Mouse (Mus musculus) gastrocnemius, postnatal 25 days (tissue): ENCODE data around the gene Cep78. TPM values are rescaled to one million over a fixed set of nuclear protein-coding genes. Genes with fewer than 3 reads are reported as not detected.

Source experiments
- DNase-seq: peaks from one replicate; pipeline ENCODE4 v3.0.0; 2022
- total RNA-seq, 2 experiments: library from RNA; stranded (reverse); gene quantifications; 1 replicate in 1 of 2; 2 replicates in 1 of 2; pipeline ENCODE4 v1.2.3; 2021

Gene Cep78
- total RNA-seq, 2 experiments from 2014 or later, result 1.9 to 2.5 TPM

- no peak for DNase-seq
These were observed 11.4 kb downstream of the Cep78 start for GRCm38 (mm10) chr19:15973365-15973764.

DNA sequence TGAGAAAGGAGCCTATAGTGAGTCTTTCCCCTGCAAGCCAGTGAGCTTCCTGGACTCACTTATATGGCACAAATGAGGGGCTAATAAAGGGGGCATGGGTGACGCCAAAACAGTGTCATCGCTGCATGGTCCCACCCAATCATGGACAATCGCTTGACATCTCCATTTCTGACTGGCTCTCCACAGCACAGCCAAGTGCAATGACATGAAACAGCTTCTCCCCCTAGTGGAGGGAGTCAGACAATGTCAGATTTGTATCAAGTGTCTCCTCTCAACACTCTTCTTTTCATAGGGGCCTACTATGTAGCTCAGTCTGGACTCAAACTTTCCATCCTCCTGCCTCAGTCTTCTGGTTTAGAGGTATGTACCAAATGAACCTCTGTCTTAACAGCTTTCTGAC, 19.7 kb downstream of the Cep78 start:
- no peak for DNase-seq

- no peak for DNase-seq
These were observed 20.3 kb downstream of the Cep78 start for GRCm38 (mm10) chr19:15964533-15964932.

- no peak for DNase-seq
These were observed 21.6 kb downstream of the Cep78 start for GRCm38 (mm10) chr19:15963011-15963695.

- DNase-seq, result no peak
These were observed 22.5 kb downstream of the Cep78 start for GRCm38 (mm10) chr19:15962313-15962712.

GRCm38 (mm10) chr19:15950225-15950624, 34.6 kb downstream of the Cep78 start:
- no peak for DNase-seq

- no peak for DNase-seq
These were observed 35.9 kb downstream of the Cep78 start for GRCm38 (mm10) chr19:15948867-15949266.

- DNase-seq, result no peak
These were observed 36.4 kb downstream of the Cep78 start for GRCm38 (mm10) chr19:15948426-15948825.

DNA sequence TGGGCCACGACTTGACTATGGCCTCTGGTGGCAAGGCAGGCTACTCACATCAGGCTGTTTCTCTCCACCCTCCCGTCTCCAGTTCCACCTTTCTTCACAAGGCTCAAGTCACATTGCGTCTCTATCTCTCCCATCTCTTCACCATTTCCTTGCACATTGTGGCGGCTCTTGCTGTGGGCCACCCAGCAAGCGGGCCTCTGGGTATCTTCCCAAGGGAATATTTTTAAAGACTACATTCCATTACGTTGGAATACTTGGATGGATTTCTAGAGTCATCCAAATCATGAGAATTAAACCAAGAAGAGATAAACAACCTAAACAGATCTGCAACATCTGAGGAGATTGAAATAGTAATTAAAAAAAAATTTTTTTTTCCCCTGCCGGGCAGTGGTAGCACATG, 37.6 kb downstream of the Cep78 start, which contains the start of gene Psat1:
Psat1 (minus strand) TSS at position 101 of the 400 bp plus-strand sequence.
- no peak for DNase-seq

GRCm38 (mm10) chr19:15946663-15947062, 38.1 kb downstream of the Cep78 start:
- no peak for DNase-seq

DNA sequence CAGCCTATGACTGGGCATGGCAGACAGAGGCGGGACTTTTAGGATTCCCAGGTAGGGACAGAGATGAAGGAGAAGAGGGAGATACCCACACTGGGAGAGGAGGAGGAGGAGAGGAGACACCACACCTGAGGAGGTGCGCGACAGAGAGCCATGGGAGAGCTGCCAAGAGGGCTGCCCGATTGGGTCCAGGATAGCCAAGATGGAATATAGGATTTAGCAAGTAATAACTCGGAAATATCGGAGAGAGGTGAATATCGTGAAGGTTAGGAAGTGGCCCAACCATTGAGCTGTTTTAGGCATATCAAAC, 41.7 kb downstream of the Cep78 start:
- no peak for DNase-seq

DNA sequence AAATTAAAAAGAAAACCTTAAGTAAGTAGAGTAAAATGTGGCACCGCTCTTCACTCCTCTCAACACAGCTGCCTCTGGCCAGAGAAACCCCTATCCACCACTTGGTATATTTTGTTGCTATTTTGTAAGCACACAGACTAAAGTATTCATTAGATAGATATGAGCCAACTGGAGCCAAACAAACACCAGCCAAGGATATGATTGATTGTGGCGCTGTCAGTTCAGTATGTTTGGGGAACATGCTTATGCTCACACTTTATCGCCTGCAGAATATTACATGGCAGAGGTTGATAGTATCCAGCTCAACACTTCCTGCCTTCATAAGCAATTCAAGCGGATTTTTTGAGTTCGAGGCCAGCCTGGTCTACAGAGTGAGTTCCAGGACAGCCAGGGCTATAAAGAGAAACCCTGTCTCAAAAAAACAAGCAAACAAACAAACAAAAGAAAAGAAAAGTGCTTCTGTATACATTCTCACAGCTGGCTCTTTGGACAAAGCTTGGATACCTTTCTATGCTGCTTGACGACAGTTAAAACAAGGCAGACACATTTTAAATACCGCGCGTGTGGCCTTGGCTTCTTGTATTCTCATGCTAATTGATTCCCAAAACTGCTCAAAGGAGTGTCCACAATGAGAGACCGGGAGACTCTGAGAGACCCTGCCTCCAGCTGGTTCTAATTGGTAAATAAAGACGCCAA, 42.2 kb downstream of the Cep78 start:
- DNase-seq, result no peak

DNA sequence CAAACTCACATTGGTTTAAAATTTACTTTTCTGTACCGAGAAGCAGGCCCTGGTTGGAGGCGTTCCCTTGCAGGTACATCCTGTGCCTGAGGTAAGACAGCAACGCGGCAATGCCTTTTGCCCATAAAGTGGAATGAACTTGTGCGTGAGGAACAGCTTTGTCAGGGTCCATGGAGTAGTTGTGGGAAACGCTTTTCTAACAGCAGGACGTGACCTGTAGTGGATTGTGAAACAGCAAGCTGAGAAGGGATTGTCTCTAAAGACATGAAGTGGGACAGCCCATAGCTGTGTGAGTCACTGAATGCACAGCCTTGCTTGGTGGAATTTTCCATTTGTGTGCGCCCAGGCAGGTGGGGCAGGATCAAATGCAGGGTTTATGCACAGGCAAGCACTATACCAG, 43.4 kb downstream of the Cep78 start:
- DNase-seq, result no peak

- peak; percentile 48 for DNase-seq
These were observed 59.1 kb downstream of the Cep78 start for GRCm38 (mm10) chr19:15925719-15926045.

GRCm38 (mm10) chr19:15924866-15925718, 59.7 kb downstream of the Cep78 start:
- DNase-seq, result peak; percentile 86

GRCm38 (mm10) chr19:15924181-15924865, 60.5 kb downstream of the Cep78 start:
- DNase-seq, result peak; percentile 59

GRCm38 (mm10) chr19:15923426-15923825, 61.4 kb downstream of the Cep78 start:
- DNase-seq, result peak; percentile 11

DNA sequence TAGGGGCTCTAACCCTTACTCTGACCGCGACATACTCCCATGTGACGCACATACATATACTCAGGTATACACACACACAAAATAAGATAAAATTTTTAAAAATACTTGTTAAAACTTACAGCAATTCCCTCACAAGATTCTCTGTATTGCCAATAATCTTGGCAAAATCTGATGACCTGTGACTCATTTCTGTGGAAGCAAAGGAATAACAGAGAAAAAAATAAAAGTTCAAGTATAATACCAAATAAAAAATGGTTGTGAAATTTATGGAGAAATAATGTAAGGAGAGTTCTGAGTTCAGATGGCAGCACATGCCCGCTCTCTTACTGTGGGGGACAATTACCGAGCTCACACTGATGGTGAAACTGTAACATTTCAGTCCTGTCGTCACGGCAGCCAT, 65.5 kb downstream of the Cep78 start:
- DNase-seq, result no peak

DNA sequence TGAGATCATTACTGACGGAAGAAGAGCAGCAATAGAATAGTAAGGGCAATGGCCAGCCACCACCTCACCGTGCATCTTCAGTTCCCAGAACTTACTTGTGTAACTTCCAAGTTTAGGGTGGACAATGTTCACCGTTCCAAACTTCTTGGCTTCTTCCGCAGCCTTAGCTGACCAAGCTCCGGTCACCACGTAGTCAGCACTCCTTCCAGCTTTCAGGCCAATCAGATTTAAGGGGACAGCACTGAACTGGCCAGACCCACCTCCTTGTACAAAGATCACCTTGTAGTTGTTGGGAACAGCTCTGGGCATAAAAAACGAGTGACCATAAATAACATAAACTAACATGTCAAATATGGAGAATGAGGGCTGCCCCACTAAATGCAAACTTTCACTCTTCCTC, 66.7 kb downstream of the Cep78 start:
- DNase-seq, result no peak

- no peak for DNase-seq
These were observed 71.4 kb downstream of the Cep78 start for GRCm38 (mm10) chr19:15913249-15913997.

DNA sequence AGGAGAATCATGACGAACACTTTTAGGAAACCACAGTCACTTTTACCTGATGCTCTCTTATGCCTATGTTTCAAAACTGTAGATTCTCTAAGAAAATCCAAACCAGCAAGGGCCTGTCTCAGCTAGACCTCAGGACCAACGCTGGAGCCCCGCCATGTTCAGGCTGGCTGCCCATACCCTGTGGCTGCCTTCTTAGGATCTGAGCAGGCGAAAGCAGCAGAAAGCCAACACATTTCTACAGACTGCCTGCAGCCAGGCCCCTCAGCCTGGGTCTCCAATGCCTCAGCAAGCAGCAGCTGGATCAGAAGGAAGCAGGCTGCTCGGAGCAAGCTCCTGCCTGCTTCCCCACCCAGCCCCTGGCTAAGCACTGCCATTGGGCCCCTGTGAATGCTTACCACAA, 73.3 kb downstream of the Cep78 start:
- DNase-seq, result no peak

DNA sequence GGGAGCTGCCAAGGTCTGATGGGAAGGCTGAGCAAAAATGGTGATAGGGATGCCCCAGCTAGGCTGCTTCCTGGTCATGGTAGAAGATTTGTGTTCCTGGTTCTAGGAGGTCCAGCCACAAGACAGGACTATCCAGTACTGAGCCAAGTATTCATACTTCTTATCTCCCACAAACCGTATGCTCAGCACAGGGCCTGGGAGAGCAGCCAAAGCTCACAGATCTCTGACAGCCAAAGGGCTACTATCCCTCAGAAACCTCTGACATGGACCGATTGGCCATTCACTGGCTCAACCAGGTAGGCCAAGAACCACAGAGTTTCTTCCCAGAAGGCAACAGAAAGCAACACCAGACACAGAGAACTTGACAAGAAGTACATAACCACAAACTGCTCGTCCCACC, 73.8 kb downstream of the Cep78 start:
- no peak for DNase-seq
